Mouse (Mus musculus) spleen, postnatal 4 days (tissue): ENCODE results near the gene Rbbp6.
A peak's percentile ranks its signal among the peaks of the same experiment; 100 is the strongest.

Experiments used
- DNase-seq, 2 experiments: peaks; one replicate each; pipeline ENCODE4 v3.0.0; 2022; ENCODE audit warnings: low spot score in 2 of 2

Gene Rbbp6

GRCm38 (mm10) chr7:122970864-122971420 lies 5.5 kb downstream of the Rbbp6 start:
- DNase-seq, result no peak

GRCm38 (mm10) chr7:122972006-122972689 lies 6.7 kb downstream of the Rbbp6 start:
- DNase-seq, result no peak

- DNase-seq, result no peak
These were observed 14.0 kb downstream of the Rbbp6 start for GRCm38 (mm10) chr7:122979514-122979913.

- DNase-seq, result no peak
These were observed 32.7 kb downstream of the Rbbp6 start for GRCm38 (mm10) chr7:122998189-122998588.

GRCm38 (mm10) chr7:122999871-123000396 lies 34.4 kb downstream of the Rbbp6 start:
- no peak for DNase-seq

GRCm38 (mm10) chr7:123000796-123001195 lies 35.3 kb downstream of the Rbbp6 start:
- DNase-seq, result no peak

- DNase-seq, result no peak
These were observed 36.0 kb downstream of the Rbbp6 start for GRCm38 (mm10) chr7:123001341-123002027.

- no peak for DNase-seq
These were observed 36.5 kb downstream of the Rbbp6 start for GRCm38 (mm10) chr7:123002028-123002410.

- DNase-seq, result no peak
These were observed 37.7 kb downstream of the Rbbp6 start for GRCm38 (mm10) chr7:123003207-123003606.

- DNase-seq, result no peak
These were observed 39.0 kb downstream of the Rbbp6 start for GRCm38 (mm10) chr7:123004442-123004841.

GRCm38 (mm10) chr7:123006251-123006650 lies 40.8 kb downstream of the Rbbp6 start:
- DNase-seq, result no peak

GRCm38 (mm10) chr7:123007743-123008142 lies 42.3 kb downstream of the Rbbp6 start:
- DNase-seq, result no peak

- DNase-seq, result no peak
These were observed 48.0 kb downstream of the Rbbp6 start for GRCm38 (mm10) chr7:123013466-123013865.

GRCm38 (mm10) chr7:123014729-123015128 lies 49.2 kb downstream of the Rbbp6 start:
- no peak for DNase-seq

GRCm38 (mm10) chr7:123017627-123018026 lies 52.1 kb downstream of the Rbbp6 start:
- peak in 1 of 2 experiments; percentile 70 for DNase-seq

- no peak for DNase-seq
These were observed 59.6 kb downstream of the Rbbp6 start for GRCm38 (mm10) chr7:123025123-123025522.

- DNase-seq, result no peak
These were observed 64.8 kb downstream of the Rbbp6 start for GRCm38 (mm10) chr7:123030295-123030694.

- no peak for DNase-seq
These were observed 65.3 kb downstream of the Rbbp6 start for GRCm38 (mm10) chr7:123030709-123031181.

- DNase-seq, result no peak
These were observed 65.8 kb downstream of the Rbbp6 start for GRCm38 (mm10) chr7:123031211-123031743.

GRCm38 (mm10) chr7:123035314-123035713 lies 69.8 kb downstream of the Rbbp6 start:
- DNase-seq, result no peak

GRCm38 (mm10) chr7:123039302-123039701 lies 73.8 kb downstream of the Rbbp6 start:
- no peak for DNase-seq

- no peak for DNase-seq
These were observed 79.7 kb downstream of the Rbbp6 start for GRCm38 (mm10) chr7:123045146-123045545.
